ENCODE assay signal across 9 mouse cellular contexts in genomic region chr19:47538801-47539200, GRCm38 (mm10). TPM values are rescaled to one million over a fixed set of nuclear protein-coding genes. Genes with fewer than 3 reads are reported as not detected.
A peak's percentile ranks its signal among the peaks of the same experiment; 100 is the strongest.
DNase-seq lines count a peak whose midpoint lies in the region; ATAC-seq and TF ChIP-seq lines count a peak whose summit lies in the region.
"Had no signal": no experiment of that assay in that cellular context is flagged by ENCODE, and none has a peak within 500 bp of the region (broad histone marks: within the 10 kb centered on the region; RNA-seq: fewer than 3 reads in every experiment).

No protein-coding gene starts in this region.

- H3K27ac ChIP-seq in kidney, embryonic 14.5 days (ENCODE audit: low read depth, low read length) = peak overlapping the region; percentile 88; the same call in 1 of the 2 replicates
- peak overlapping the region; percentile 94 for H3K27ac ChIP-seq in heart, embryonic 13.5 days (replicated peaks)
- H3K27ac ChIP-seq in thymus, adult 2 months (ENCODE audit: control insufficient read depth, insufficient read depth, low read length) = peak overlapping the region; percentile 48; the same call in 1 of the 2 replicates
- H3K27ac ChIP-seq in forebrain, embryonic 14.5 days (ENCODE audit: low read depth, low read length) = no peak overlapping the region
- H3K27ac ChIP-seq in hindbrain, postnatal 0 days = no peak overlapping the region

- H3K9ac ChIP-seq in kidney, embryonic 14.5 days (ENCODE audit: low read depth, low read length) = no peak overlapping the region
- peak overlapping the region; percentile 44; the same call in 1 of the 2 replicates for H3K9ac ChIP-seq in heart, embryonic 13.5 days
- no peak overlapping the region for H3K9ac ChIP-seq in forebrain, embryonic 14.5 days (ENCODE audit: low read length)
- no peak overlapping the region for H3K9ac ChIP-seq in hindbrain, postnatal 0 days (replicated peaks; ENCODE audit: low read length)

- no peak for DNase-seq in kidney, adult 11 months
- DNase-seq in lung, adult 18-20 months = peak; percentile 68 to 78
- DNase-seq in thymus, adult 2 months = peak; percentile 46
- DNase-seq in urinary bladder, postnatal 25 days (ENCODE audit: low spot score) = no peak
- DNase-seq in forebrain, embryonic 14.5 days (ENCODE audit: low spot score) = no peak
- DNase-seq in hindbrain, postnatal 0 days (ENCODE audit: low spot score) = no peak
- DNase-seq: gastrocnemius, postnatal 14 days had no signal

- H3K4me1 ChIP-seq in kidney, embryonic 14.5 days (ENCODE audit: control insufficient read depth, insufficient read depth, low read length) = peaks cover 24% of the 10 kb centered on the region; the same call in 1 of the 2 replicates
- H3K4me1 ChIP-seq in heart, embryonic 13.5 days = peaks cover 56% of the 10 kb centered on the region
- H3K4me1 ChIP-seq in thymus, adult 2 months (replicated peaks; ENCODE audit: control insufficient read depth, insufficient read depth, low read length) = peaks cover 19% of the 10 kb centered on the region
- H3K4me1 ChIP-seq in forebrain, embryonic 14.5 days (ENCODE audit: control insufficient read depth, insufficient read depth, low read length) = peaks cover 4% of the 10 kb centered on the region
- H3K4me1 ChIP-seq in hindbrain, postnatal 0 days (ENCODE audit: insufficient read depth, low read length) = 0 out of 2 replicates have a peak, but pooled peaks cover 10% of the 10 kb centered on the region

- H3K36me3 ChIP-seq in kidney, embryonic 14.5 days (ENCODE audit: control insufficient read depth, insufficient read depth, low read length) = no peaks in the 10 kb centered on the region
- H3K36me3 ChIP-seq in heart, embryonic 13.5 days = peaks cover 12% of the 10 kb centered on the region; the same call in 1 of the 2 replicates
- no peaks in the 10 kb centered on the region for H3K36me3 ChIP-seq in thymus, adult 2 months (ENCODE audit: control insufficient read depth, insufficient read depth, low read length)
- H3K36me3 ChIP-seq in forebrain, embryonic 14.5 days (ENCODE audit: control insufficient read depth, insufficient read depth, low read length) = 0 out of 2 replicates have a peak, but pooled peaks cover 2% of the 10 kb centered on the region
- H3K36me3 ChIP-seq in hindbrain, postnatal 0 days (ENCODE audit: insufficient read depth, low read length) = no peaks in the 10 kb centered on the region

- no peak for TF ChIP-seq CTCF in thymus, adult 2 months (IDR thresholded peaks at IDR 0.05; ENCODE audit: borderline replicate concordance, control insufficient read depth, extremely low read depth, insufficient read depth, low read length, poor library complexity)
- no peak for TF ChIP-seq CTCF in hindbrain, postnatal 0 days (IDR thresholded peaks at IDR 0.05; ENCODE audit: low read depth)

- 4% methylated on average over 6 of the region's 6 CpGs for WGBS in kidney, embryonic 14.5 days
- 10% methylated on average over 6 of the region's 6 CpGs for WGBS in heart, embryonic 13.5 days
- 7% methylated on average over 6 of the region's 6 CpGs for WGBS in thymus, adult 2 months
- WGBS in forebrain, embryonic 14.5 days = 31% methylated on average over 6 of the region's 6 CpGs
- WGBS in hindbrain, postnatal 0 days = 24% methylated on average over 6 of the region's 6 CpGs

- no peak overlapping the region for H3K4me2 ChIP-seq in kidney, embryonic 14.5 days (replicated peaks; ENCODE audit: low read depth, low read length)
- H3K4me2 ChIP-seq in heart, embryonic 13.5 days = peak overlapping the region; percentile 80
- H3K4me2 ChIP-seq in forebrain, embryonic 14.5 days (ENCODE audit: low read length) = no peak overlapping the region
- H3K4me2 ChIP-seq in hindbrain, postnatal 0 days (ENCODE audit: low read depth, low read length) = no peak overlapping the region

- TF ChIP-seq POLR2A in thymus, adult 2 months (IDR thresholded peaks at IDR 0.05; ENCODE audit: control insufficient read depth, extremely low read depth, insufficient read depth, low read length, poor library complexity) = no peak

- H3K9me3 ChIP-seq in kidney, embryonic 14.5 days (ENCODE audit: control insufficient read depth, low read length) = no peaks in the 10 kb centered on the region
- H3K9me3 ChIP-seq in heart, embryonic 13.5 days = no peaks in the 10 kb centered on the region
- H3K9me3 ChIP-seq in forebrain, embryonic 14.5 days (replicated peaks; ENCODE audit: control insufficient read depth, low read length) = no peaks in the 10 kb centered on the region
- H3K9me3 ChIP-seq in hindbrain, postnatal 0 days (ENCODE audit: low read length) = no peaks in the 10 kb centered on the region

- H3K4me3 ChIP-seq in kidney, embryonic 14.5 days (ENCODE audit: low read length) = no peak overlapping the region
- H3K4me3 ChIP-seq in heart, embryonic 13.5 days = no peak overlapping the region
- no peak overlapping the region for H3K4me3 ChIP-seq in thymus, adult 2 months (ENCODE audit: control insufficient read depth, insufficient read depth, low read length)
- H3K4me3 ChIP-seq in forebrain, embryonic 14.5 days (ENCODE audit: low read depth, low read length) = no peak overlapping the region
- H3K4me3 ChIP-seq in hindbrain, postnatal 0 days (ENCODE audit: low read length) = no peak overlapping the region

- no peaks in the 10 kb centered on the region for H3K27me3 ChIP-seq in kidney, embryonic 14.5 days (ENCODE audit: control insufficient read depth, insufficient read depth, low read length)
- H3K27me3 ChIP-seq in heart, embryonic 13.5 days (replicated peaks) = 0 out of 2 replicates have a peak, but pooled peaks cover 2% of the 10 kb centered on the region
- H3K27me3 ChIP-seq in thymus, adult 2 months (ENCODE audit: control insufficient read depth, insufficient read depth, low read length) = no peaks in the 10 kb centered on the region
- no peaks in the 10 kb centered on the region for H3K27me3 ChIP-seq in forebrain, embryonic 14.5 days (replicated peaks; ENCODE audit: control insufficient read depth, insufficient read depth, low read length)
- H3K27me3 ChIP-seq in hindbrain, postnatal 0 days (ENCODE audit: insufficient read depth, low read length) = no peaks in the 10 kb centered on the region

- ATAC-seq in kidney, embryonic 14.5 days (ENCODE audit: low FRiP score, low TSS enrichment) = peak; percentile 36; the same call in 1 of the 2 replicates
- no peak for ATAC-seq in heart, embryonic 13.5 days (ENCODE audit: extremely low read depth, insufficient number of reproducible peaks, low FRiP score, low TSS enrichment)
- no peak for ATAC-seq in forebrain, embryonic 14.5 days
- ATAC-seq in hindbrain, postnatal 0 days = no peak

RNA-seq across cellular contexts. Expression of gene Stn1, which starts 1.5 kb away (rescaled TPM):
- 54.7 and 55.0 TPM in 2 replicates for polyA plus RNA-seq in kidney, embryonic 14.5 days (2014; fragmentation: Nextera tagmentation; extraction: Ambion mirVana)
- polyA plus RNA-seq in heart, embryonic 13.5 days (2015; fragmentation: Nextera tagmentation; extraction: Ambion mirVana) = 36.6 and 37.3 TPM in 2 replicates
- 24.2 and 24.8 TPM in 2 replicates for polyA plus RNA-seq in thymus, adult 2 months (2012; rRNA removed)
- 39.0 and 41.6 TPM in 2 replicates for polyA plus RNA-seq in forebrain, embryonic 14.5 days (2014; fragmentation: Nextera tagmentation; extraction: Ambion mirVana)
- total RNA-seq in hindbrain, postnatal 0 days (2014; rRNA removed) = 19.1 and 44.5 TPM in 2 replicates
- 20.9 and 22.7 TPM in 2 replicates for polyA plus RNA-seq in hindbrain, postnatal 0 days (2015; fragmentation: Nextera tagmentation; extraction: Ambion mirVana)

RNA-seq across cellular contexts. Expression of gene Slk, which starts 40.7 kb away (rescaled TPM):
- polyA plus RNA-seq in kidney, embryonic 14.5 days (2014; fragmentation: Nextera tagmentation; extraction: Ambion mirVana) = 16.5 and 20.6 TPM in 2 replicates
- 8.0 and 9.2 TPM in 2 replicates for polyA plus RNA-seq in heart, embryonic 13.5 days (2015; fragmentation: Nextera tagmentation; extraction: Ambion mirVana)
- polyA plus RNA-seq in thymus, adult 2 months (2012; rRNA removed) = 11.5 and 12.2 TPM in 2 replicates
- polyA plus RNA-seq in forebrain, embryonic 14.5 days (2014; fragmentation: Nextera tagmentation; extraction: Ambion mirVana) = 8.2 and 8.5 TPM in 2 replicates
- 13.9 and 18.3 TPM in 2 replicates for total RNA-seq in hindbrain, postnatal 0 days (2014; rRNA removed)
- polyA plus RNA-seq in hindbrain, postnatal 0 days (2015; fragmentation: Nextera tagmentation; extraction: Ambion mirVana) = 4.3 and 5.7 TPM in 2 replicates

Comparison
In these comparisons a context has a peak if more than half of its experiments do, and no peak if none do; other contexts are left out.
1. H3K27ac ChIP-seq: peak in kidney, embryonic 14.5 days (single experiment), heart, embryonic 13.5 days (single experiment) and thymus, adult 2 months (single experiment); none in forebrain, embryonic 14.5 days (single experiment) and hindbrain, postnatal 0 days (single experiment).
2. DNase-seq: peak in lung, adult 18-20 months (2 of 2) and thymus, adult 2 months (single experiment); none in kidney, adult 11 months (single experiment), urinary bladder, postnatal 25 days (single experiment), forebrain, embryonic 14.5 days (single experiment) and hindbrain, postnatal 0 days (single experiment).